Mouse (Mus musculus): ENCODE data around the gene 2900011O08Rik.
"Not testable (repeated sequence)": the region's sequence is repeated elsewhere in the genome, so short reads cannot be mapped to it uniquely, and the experiment has no call there.

The 2900011O08Rik gene

GRCm38 (mm10) chr16:13986574-13987478 is at the start of gene 2900011O08Rik, which contains the start of gene Ifitm7:
TSS of gene 2900011O08Rik (plus strand) at chr16:13986604.
TSS of gene Ifitm7 (minus strand) at chr16:13986888.
- no peak for DNase-seq (ENCODE audit: low read depth)

GRCm38 (mm10) chr16:13940139-13940846 is 46.1 kb upstream of the 2900011O08Rik start:
- DNase-seq (ENCODE audit: low read depth): no peak

DNA sequence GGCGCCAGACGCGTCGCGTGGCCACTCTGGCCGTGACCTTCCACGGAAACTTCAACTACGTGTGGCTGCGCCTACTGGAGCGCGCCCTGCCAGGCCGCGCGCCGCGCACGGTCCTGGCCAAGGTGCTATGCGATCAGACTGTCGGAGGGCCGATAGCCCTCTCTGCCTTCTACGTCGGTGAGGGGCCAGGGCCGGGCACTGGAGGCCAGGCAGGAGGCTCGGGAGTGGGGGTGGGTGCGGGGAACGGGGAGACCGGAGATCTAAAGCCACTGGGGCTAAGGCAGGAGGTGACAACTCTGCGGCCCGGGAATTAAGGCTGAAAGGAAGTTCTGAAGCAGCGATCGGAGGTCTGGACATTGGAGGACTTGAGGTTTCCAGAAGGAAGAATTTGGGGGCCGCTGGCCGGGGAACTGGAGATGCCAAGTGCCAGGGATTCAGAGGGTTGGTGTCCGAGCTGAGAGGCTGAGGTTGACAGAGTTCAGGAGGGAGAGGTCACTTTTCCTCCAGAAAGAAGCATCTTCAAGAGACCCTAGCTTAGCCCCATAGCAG is 45.5 kb upstream of the 2900011O08Rik start:
- no peak for DNase-seq (ENCODE audit: low read depth)

DNA sequence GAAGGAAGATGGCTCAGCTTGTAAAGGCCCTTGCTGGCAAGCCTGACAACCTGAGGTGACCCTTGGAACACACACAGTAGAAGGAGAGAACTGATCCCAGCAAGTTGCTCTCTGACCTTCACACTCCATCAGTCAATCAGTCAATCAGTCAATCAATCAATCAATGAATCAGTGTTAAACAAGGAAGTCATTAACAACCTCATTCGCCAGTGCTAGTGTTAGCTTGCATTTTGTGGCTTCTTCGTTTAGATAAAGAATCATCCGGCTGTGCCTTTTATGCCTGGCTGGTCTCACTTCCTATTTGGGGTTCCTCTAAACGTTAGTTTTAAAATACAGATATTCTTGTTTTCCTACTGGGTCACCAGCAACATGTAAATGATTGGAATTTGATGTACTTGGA is 42.2 kb upstream of the 2900011O08Rik start:
- peak; percentile 14 for DNase-seq (ENCODE audit: low read depth)

DNA sequence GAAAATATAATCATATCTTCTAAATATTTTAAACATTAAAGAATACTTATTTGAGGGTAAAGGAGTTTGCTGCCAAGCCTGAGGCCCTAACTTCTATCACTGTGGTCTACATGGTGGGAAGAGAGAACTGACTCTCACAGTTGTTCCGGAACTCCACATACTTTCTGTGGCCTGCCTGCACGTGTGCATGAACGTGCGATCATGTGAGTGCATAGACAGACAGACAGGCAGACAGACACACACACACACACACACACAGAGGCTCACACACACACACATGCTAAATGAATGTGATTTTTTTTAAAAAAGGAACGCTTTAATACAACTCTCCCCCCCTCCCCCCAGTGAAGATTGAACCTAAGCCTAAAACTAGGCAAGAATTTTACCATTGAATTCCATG is 41.7 kb upstream of the 2900011O08Rik start:
- DNase-seq (ENCODE audit: low read depth): no peak

- no peak for DNase-seq (ENCODE audit: low read depth)
Observed at GRCm38 (mm10) chr16:13945153-13945552, 41.3 kb upstream of the 2900011O08Rik start.

- no peak for DNase-seq (ENCODE audit: low read depth)
Observed at GRCm38 (mm10) chr16:13946306-13946705, 40.1 kb upstream of the 2900011O08Rik start.

DNA sequence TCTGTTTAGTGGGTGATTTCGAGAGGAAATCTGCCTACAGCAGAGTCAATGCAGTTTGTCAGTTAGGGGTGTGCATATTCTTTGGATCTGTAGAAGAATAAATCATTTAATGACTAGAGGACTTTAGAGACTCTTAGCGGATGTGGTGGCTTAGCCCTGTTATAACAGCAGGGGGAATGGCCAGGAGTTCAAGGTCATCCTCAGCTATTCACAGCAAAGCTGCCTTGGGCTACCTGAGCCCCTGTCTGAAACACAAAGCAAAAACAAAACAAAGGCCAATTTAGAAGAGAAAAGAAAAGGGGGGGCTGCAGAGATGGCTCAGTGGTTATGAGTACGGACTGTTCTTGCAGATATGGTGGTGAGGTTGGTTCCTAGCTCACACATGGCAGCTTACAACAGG is 35.2 kb upstream of the 2900011O08Rik start:
- peak; percentile 5 for DNase-seq (ENCODE audit: low read depth)

DNA sequence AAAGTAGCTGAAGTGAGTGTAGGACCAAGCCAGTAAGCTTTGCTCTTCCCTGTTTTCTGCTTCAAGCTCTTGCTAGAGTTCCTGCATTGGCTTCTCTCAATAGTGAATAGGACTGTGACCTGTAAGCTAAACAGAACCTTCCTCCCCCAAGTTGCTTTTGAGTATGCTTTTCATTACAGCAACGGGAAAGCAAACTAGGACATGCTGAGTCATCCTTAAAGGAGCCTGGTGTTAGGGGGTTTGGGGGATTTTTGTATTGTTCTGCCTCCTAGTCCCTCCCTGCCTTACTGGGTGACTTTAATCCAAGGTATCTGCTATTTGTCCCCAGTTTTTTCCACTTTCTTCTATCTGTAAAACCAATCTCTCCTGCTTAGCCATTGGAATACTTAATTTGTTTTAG is 24.4 kb upstream of the 2900011O08Rik start:
- peak; percentile 7 for DNase-seq (ENCODE audit: low read depth)

- peak; percentile 72 for DNase-seq (ENCODE audit: low read depth)
Observed at GRCm38 (mm10) chr16:13969096-13969495, 17.3 kb upstream of the 2900011O08Rik start.

DNA sequence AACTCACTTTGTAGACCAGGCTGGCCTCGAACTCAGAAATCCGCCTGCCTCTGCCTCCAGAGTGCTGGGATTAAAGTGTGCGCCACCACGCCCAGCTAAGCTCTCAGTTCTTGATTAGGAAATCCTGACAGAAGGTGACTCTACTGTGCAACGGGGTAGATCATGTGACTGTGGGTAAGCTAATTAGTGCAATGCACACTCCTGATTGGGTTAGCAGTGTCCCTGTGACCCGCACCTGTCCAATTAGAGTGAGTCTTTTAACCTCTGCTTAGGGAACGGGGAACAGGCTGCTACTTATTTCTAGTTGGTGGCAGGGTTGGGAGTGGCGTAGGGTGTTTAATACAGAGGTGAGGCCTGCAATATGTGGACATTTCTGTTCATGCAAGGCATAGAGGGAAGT is 14.4 kb upstream of the 2900011O08Rik start:
- no peak for DNase-seq (ENCODE audit: low read depth)

GRCm38 (mm10) chr16:13976358-13976896 is 10.0 kb upstream of the 2900011O08Rik start:
- DNase-seq (ENCODE audit: low read depth): not testable (repeated sequence)

GRCm38 (mm10) chr16:13977026-13977425 is 9.4 kb upstream of the 2900011O08Rik start:
- DNase-seq (ENCODE audit: low read depth): not testable (repeated sequence)

DNA sequence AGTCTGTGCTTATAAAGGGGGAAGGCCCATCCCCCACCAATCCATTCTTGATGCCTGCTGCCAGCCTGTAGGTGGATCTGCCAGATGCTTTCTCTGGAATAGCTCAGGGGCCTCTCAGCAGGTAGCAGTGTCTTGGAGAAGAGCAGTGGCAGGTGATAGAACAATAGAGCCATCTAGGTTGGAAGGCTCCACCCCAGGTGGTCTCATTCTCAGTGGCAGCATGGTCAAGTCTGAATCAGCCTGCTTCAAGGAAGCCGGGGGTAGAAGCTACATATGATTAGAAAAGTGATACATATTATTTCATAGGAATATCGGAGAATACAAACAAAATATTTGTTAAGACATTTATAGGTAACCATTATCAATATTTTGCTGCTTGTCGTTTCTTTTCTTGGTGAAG is 4.7 kb upstream of the 2900011O08Rik start:
- not testable (repeated sequence) for DNase-seq (ENCODE audit: low read depth)

GRCm38 (mm10) chr16:13983161-13983560 is 3.2 kb upstream of the 2900011O08Rik start:
- no peak for DNase-seq (ENCODE audit: low read depth)

GRCm38 (mm10) chr16:13986197-13986573 is 219 bp upstream of the 2900011O08Rik start:
- DNase-seq (ENCODE audit: low read depth): no peak

- DNase-seq (ENCODE audit: low read depth): peak; percentile 72
Observed at GRCm38 (mm10) chr16:13992518-13993248, 6.3 kb downstream of the 2900011O08Rik start.

- no peak for DNase-seq (ENCODE audit: low read depth)
Observed at GRCm38 (mm10) chr16:13994076-13994475, 7.7 kb downstream of the 2900011O08Rik start.

DNA sequence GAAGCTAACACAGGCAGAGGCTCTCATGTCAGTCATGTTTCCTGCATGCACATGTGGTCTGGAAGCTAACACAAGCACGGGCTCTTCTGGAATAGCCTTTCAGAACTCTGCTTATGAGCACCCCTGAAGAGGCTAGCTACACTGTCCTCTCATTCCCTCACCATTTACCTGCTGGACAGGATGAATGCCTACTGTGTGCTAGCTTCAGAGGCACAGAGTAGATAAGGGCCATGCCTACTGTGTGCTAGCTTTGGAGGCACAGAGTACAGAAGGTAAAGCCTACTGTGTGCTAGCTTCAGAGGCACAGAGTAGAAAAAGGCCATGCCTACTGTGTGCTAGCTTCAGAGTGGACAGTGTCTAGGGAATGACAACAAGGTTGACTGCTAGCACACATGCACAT is 8.1 kb downstream of the 2900011O08Rik start:
- DNase-seq (ENCODE audit: low read depth): peak; percentile 39

DNA sequence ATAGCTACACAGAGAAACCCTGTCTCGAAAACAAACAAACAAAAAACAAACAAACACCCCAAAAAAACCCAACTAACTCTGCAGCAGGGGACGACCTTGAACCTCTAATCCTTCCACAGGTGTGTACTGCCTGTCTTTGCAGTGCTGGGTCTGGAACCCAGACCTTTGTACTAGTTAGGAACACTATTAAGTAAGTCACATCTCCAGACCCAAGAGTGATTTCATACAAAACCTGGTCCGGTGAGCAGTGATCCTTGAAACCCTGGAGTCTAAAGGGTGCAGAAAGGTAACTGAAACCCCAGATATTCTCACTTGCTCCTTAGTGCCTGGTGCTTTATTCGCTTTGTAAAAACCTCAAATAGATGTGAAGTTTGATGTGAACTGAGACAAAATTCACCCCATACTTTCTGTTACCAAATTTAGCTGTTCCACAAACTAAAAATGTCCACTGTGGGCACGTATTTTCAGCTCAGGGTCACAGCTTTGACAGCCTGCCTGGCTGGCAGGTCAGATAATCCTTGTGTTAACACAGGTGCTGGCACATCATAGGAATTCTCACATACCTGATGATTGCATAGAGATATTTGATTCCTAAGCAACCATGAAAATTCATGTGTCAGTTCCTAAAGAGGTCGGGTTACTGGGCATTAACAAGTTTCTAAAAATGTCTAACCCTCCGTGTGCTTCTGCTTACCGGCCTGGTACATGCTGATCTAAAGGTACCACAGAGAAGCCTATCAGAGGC is 17.2 kb downstream of the 2900011O08Rik start:
- no peak for DNase-seq (ENCODE audit: low read depth)

- peak; percentile 34 for DNase-seq (ENCODE audit: low read depth)
Observed at GRCm38 (mm10) chr16:14004170-14004569, 17.8 kb downstream of the 2900011O08Rik start.

Data from 416B (cell line).